Mouse (Mus musculus): ENCODE measurements around the gene Minpp1. TPM values are rescaled to one million over a fixed set of nuclear protein-coding genes. Genes with fewer than 3 reads are reported as not detected.

The Minpp1 gene
- polyA plus RNA-seq, 1 experiment from 2014 or later = 44.0 TPM

DNA sequence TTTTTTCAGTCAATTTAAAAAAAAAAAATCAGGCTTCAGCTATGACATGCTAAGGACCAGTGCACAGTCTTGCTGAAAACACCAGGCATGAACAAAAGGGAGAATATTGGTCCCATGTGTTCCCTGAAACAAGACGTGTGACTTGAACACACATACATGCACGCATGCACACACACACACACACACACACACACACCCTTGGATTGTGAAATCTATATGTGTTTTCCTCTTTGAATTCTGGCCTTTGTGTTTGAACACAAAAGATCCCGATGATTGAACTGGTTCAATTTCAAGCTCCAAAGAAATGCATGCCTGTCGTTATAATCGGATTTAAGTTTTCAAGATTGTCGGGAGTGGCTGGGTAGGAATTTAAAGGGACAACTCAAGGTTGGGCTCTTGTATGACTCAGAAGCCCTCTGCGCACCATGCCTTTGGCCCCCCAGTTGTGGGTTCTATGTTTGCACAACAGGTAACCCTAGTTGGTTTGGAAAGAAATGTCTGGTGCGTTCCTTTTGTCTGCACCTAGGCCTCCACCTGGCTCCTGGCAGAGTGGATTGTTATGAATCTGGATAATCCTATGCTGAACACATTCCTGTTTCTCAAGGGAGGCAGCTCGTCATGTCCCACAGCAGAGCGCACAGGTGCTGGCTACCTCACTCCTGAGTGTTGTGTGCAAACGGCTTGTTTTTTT, 43.8 kb downstream of the Minpp1 start:
- Histone ChIP-seq H3K4me3 (no peak overlapping the region), H3K4me2 (no peak overlapping the region), H3K27me3 (no peaks in the 10 kb centered on the region), H3K36me3 (no peaks in the 10 kb centered on the region), H3K9me3 (replicated peaks) (no peaks in the 10 kb centered on the region), H3K27ac (no peak overlapping the region), H3K9ac (no peak overlapping the region), H3K4me1 (replicated peaks) (peaks cover 9% of the 10 kb centered on the region)
- WGBS = 85% methylated on average over 11 of the region's 11 CpGs
- ATAC-seq (replicated peaks; ENCODE audit: insufficient number of reproducible peaks, insufficient read depth, low FRiP score, low read depth) = no peak

DNA sequence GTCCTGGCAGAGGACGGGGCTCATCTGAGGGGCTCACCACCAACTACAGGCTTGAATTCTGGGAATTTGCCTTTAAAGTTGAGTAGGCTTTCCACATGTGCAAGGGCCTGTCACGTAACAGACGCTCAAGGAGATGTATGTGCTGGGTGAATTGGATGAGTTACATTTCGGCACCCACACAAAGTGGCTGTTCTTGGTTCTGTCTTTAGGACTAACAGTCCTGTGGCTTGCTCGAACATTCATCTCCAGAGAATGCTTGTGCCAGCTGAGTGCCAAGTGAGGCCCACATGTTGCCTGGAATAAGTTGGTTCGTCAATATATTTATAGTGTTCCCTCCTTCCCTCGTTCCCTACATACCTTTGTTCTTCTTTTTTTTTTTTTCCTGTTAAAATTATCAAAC, 44.7 kb downstream of the Minpp1 start:
- no peak for ATAC-seq (replicated peaks; ENCODE audit: insufficient number of reproducible peaks, insufficient read depth, low FRiP score, low read depth)
- H3K9me3 ChIP-seq (replicated peaks) = no peaks in the 10 kb centered on the region
- H3K36me3 ChIP-seq = no peaks in the 10 kb centered on the region
- H3K27me3 ChIP-seq = no peaks in the 10 kb centered on the region
- H3K4me3 ChIP-seq = no peak overlapping the region
- peaks cover 9% of the 10 kb centered on the region for H3K4me1 ChIP-seq (replicated peaks)
- H3K9ac ChIP-seq = no peak overlapping the region
- 80% methylated on average over 7 of the region's 7 CpGs for WGBS
- no peak overlapping the region for H3K27ac ChIP-seq
- no peak overlapping the region for H3K4me2 ChIP-seq

DNA sequence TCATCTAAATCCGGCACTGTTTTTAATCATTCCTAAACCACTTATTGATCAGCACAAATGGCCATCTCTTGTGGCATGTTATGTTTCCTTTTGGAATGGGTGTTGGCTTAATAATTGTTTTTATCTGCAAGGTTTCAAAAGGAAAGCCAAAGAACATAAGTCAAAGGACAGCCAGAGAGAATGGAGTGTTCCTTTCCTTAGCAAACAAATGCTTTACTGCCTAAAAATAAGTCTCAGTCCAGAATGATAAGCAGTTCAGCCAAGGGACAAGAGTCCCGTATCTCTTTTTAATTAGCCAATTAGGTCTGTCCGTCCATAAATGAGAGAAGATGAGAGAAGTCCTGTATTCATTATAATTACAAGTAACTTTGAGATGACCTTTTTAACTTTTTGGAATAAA, 46.8 kb downstream of the Minpp1 start:
- ATAC-seq (replicated peaks; ENCODE audit: insufficient number of reproducible peaks, insufficient read depth, low FRiP score, low read depth) = no peak
- Histone ChIP-seq H3K27me3 (no peaks in the 10 kb centered on the region), H3K9me3 (replicated peaks) (no peaks in the 10 kb centered on the region), H3K9ac (no peak overlapping the region), H3K27ac (no peak overlapping the region), H3K4me2 (no peak overlapping the region), H3K36me3 (no peaks in the 10 kb centered on the region), H3K4me1 (replicated peaks) (peaks cover 9% of the 10 kb centered on the region), H3K4me3 (no peak overlapping the region)
- 46% methylated on average over 3 of the region's 3 CpGs for WGBS

DNA sequence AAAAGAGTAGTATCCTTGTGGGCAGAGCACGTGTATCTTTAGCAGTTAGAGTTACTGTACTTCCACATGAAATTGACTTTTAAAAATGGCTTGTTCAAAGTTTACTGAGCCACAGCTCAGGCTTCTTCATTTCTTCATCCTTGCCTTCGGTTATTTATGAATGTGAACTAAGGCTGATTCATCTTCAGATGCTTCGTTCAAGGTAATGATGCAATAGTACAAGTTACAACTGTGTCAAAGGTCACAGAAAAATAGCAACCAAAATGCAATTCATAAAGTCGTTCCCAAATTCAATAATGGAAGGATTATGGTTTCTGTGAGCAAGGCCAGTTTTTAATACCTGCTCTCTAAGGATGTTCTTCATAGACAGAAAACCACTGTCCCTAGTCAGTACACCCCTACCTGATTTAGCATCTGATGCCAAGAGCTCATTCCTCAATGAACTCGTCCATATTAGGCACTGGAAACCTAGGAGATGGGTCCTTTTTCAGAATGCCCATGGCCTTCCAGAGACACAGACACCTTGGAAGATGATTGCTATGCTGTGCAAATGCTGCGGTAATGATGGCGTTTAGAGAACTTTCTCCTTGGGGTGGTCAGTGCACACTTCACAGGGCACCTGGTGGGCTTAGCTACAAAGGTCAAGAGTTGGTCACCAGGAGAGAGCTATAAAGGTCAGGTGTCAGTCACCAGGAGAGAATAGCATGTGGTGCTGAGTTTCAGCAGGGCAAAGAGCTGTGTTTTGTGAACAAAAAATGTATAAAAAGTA, 47.4 kb downstream of the Minpp1 start:
- Histone ChIP-seq H3K4me1 (replicated peaks) (peaks cover 9% of the 10 kb centered on the region), H3K27ac (no peak overlapping the region), H3K4me2 (no peak overlapping the region), H3K27me3 (no peaks in the 10 kb centered on the region), H3K36me3 (no peaks in the 10 kb centered on the region), H3K9me3 (replicated peaks) (no peaks in the 10 kb centered on the region), H3K9ac (no peak overlapping the region), H3K4me3 (no peak overlapping the region)
- 80% methylated on average over 7 of the region's 7 CpGs for WGBS
- ATAC-seq (replicated peaks; ENCODE audit: insufficient number of reproducible peaks, insufficient read depth, low FRiP score, low read depth) = no peak

GRCm38 (mm10) chr19:32534887-32535286, 49.3 kb downstream of the Minpp1 start:
- ATAC-seq (replicated peaks; ENCODE audit: insufficient number of reproducible peaks, insufficient read depth, low FRiP score, low read depth) = no peak
- no peak overlapping the region for H3K4me3 ChIP-seq
- H3K27me3 ChIP-seq = no peaks in the 10 kb centered on the region
- peaks cover 9% of the 10 kb centered on the region for H3K4me1 ChIP-seq (replicated peaks)
- H3K4me2 ChIP-seq = no peak overlapping the region
- H3K9me3 ChIP-seq (replicated peaks) = no peaks in the 10 kb centered on the region
- no peak overlapping the region for H3K27ac ChIP-seq
- H3K36me3 ChIP-seq = no peaks in the 10 kb centered on the region
- H3K9ac ChIP-seq = no peak overlapping the region

DNA sequence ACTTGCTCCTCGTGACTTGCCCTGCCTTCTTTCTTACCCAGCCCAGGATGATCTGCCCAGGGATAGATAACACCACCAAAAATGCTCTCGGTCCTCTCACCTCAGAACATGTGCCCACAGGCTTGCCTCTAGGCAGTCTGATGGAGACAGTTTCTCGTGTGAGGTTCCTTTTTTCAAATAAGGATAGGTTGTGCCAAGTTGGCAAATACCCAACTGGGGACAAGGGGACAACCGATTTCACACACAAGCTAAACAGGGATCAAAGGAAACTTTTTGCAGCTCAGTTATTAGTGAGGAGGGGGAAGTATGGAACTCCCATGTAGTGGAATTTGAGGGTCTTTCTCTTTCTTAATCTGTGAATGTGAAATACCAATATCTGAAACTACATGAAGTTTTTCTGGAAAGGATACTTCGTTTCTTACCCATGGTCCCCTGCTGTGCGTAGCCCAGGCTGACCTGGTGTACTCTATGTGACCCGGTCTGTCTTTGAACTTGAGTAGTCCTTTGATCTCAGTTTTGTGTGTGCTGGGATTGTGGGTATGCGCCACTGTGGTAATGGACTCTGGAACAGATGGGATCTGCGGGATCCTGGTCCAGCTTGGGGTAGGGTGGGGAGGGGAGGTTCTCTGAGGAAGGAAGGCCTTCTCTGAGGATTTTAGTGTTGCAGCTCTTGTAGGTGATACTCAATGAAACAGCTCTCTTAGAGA, 57.4 kb downstream of the Minpp1 start:
- ATAC-seq (replicated peaks; ENCODE audit: insufficient number of reproducible peaks, insufficient read depth, low FRiP score, low read depth) = no peak
- no peak overlapping the region for H3K4me2 ChIP-seq

GRCm38 (mm10) chr19:32547396-32547795, 61.8 kb downstream of the Minpp1 start:
- Histone ChIP-seq H3K9ac (no peak overlapping the region), H3K27me3 (no peaks in the 10 kb centered on the region), H3K4me3 (no peak overlapping the region), H3K4me1 (replicated peaks) (no peaks in the 10 kb centered on the region), H3K9me3 (replicated peaks) (no peaks in the 10 kb centered on the region), H3K4me2 (no peak overlapping the region), H3K27ac (no peak overlapping the region), H3K36me3 (no peaks in the 10 kb centered on the region)
- 49% methylated on average over 3 of the region's 3 CpGs for WGBS
- ATAC-seq (replicated peaks; ENCODE audit: insufficient number of reproducible peaks, insufficient read depth, low FRiP score, low read depth) = no peak

More for the DNA sequence above, 57.4 kb downstream of the Minpp1 start:
- H3K4me1 ChIP-seq (replicated peaks) = no peaks in the 10 kb centered on the region
- no peak overlapping the region for H3K27ac ChIP-seq
- no peaks in the 10 kb centered on the region for H3K9me3 ChIP-seq (replicated peaks)
- H3K27me3 ChIP-seq = no peaks in the 10 kb centered on the region
- 75% methylated on average over 9 of the region's 9 CpGs for WGBS
- no peaks in the 10 kb centered on the region for H3K36me3 ChIP-seq
- H3K4me3 ChIP-seq = no peak overlapping the region
- no peak overlapping the region for H3K9ac ChIP-seq

- 86% methylated on average over 15 of the region's 15 CpGs for WGBS
Measured at GRCm38 (mm10) chr19:32548202-32548601, 62.6 kb downstream of the Minpp1 start.

GRCm38 (mm10) chr19:32550446-32550845, 64.9 kb downstream of the Minpp1 start:
- no peaks in the 10 kb centered on the region for H3K9me3 ChIP-seq (replicated peaks)
- no peaks in the 10 kb centered on the region for H3K27me3 ChIP-seq
- H3K4me2 ChIP-seq = no peak overlapping the region
- H3K27ac ChIP-seq = no peak overlapping the region
- no peak overlapping the region for H3K9ac ChIP-seq
- H3K4me3 ChIP-seq = no peak overlapping the region
- ATAC-seq (replicated peaks; ENCODE audit: insufficient number of reproducible peaks, insufficient read depth, low FRiP score, low read depth) = no peak
- H3K36me3 ChIP-seq = no peaks in the 10 kb centered on the region
- H3K4me1 ChIP-seq (replicated peaks) = no peaks in the 10 kb centered on the region
- 67% methylated on average over 5 of the region's 5 CpGs for WGBS

More at GRCm38 (mm10) chr19:32548202-32548601, 62.6 kb downstream of the Minpp1 start:
- Histone ChIP-seq H3K9ac (no peak overlapping the region), H3K4me2 (no peak overlapping the region), H3K27me3 (no peaks in the 10 kb centered on the region), H3K9me3 (replicated peaks) (no peaks in the 10 kb centered on the region), H3K36me3 (no peaks in the 10 kb centered on the region), H3K27ac (no peak overlapping the region), H3K4me1 (replicated peaks) (no peaks in the 10 kb centered on the region), H3K4me3 (no peak overlapping the region)
- ATAC-seq (replicated peaks; ENCODE audit: insufficient number of reproducible peaks, insufficient read depth, low FRiP score, low read depth) = no peak

GRCm38 (mm10) chr19:32551442-32551841, 65.9 kb downstream of the Minpp1 start:
- no peak overlapping the region for H3K9ac ChIP-seq

GRCm38 (mm10) chr19:32552106-32552505, 66.5 kb downstream of the Minpp1 start:
- Histone ChIP-seq H3K4me1 (replicated peaks) (no peaks in the 10 kb centered on the region), H3K9me3 (replicated peaks) (no peaks in the 10 kb centered on the region), H3K4me3 (no peak overlapping the region), H3K4me2 (no peak overlapping the region), H3K36me3 (no peaks in the 10 kb centered on the region), H3K9ac (no peak overlapping the region), H3K27me3 (no peaks in the 10 kb centered on the region), H3K27ac (no peak overlapping the region)
- WGBS = 57% methylated on average over 1 of the region's 1 CpGs
- no peak for ATAC-seq (replicated peaks; ENCODE audit: insufficient number of reproducible peaks, insufficient read depth, low FRiP score, low read depth)

More at GRCm38 (mm10) chr19:32551442-32551841, 65.9 kb downstream of the Minpp1 start:
- Histone ChIP-seq H3K4me2 (no peak overlapping the region), H3K9me3 (replicated peaks) (no peaks in the 10 kb centered on the region), H3K27me3 (no peaks in the 10 kb centered on the region), H3K27ac (no peak overlapping the region), H3K36me3 (no peaks in the 10 kb centered on the region), H3K4me3 (no peak overlapping the region), H3K4me1 (replicated peaks) (no peaks in the 10 kb centered on the region)
- 53% methylated on average over 3 of the region's 3 CpGs for WGBS
- no peak for ATAC-seq (replicated peaks; ENCODE audit: insufficient number of reproducible peaks, insufficient read depth, low FRiP score, low read depth)
